Comparison of ENCODE assay signal across 17 mouse cellular contexts in genomic region chr1:152061745-152062144, GRCm38 (mm10).
"Had no signal": no experiment of that assay in that cellular context is flagged by ENCODE, and none has a peak within 500 bp of the region (broad histone marks: within the 10 kb centered on the region; RNA-seq: fewer than 3 reads in every experiment).

No protein-coding gene starts in this region.

- H3K4me3 ChIP-seq: layer of hippocampus, adult 2 months; left cerebral cortex, adult 2 months; limb, embryonic 12.5 days; liver, embryonic 13.5 days had no signal

- H3K4me2 ChIP-seq: limb, embryonic 12.5 days; liver, embryonic 13.5 days; midbrain, embryonic 11.5 days had no signal

- DNase-seq: kidney, adult 2 months; kidney, postnatal 25 days; layer of hippocampus, adult 9-11 months; liver; liver, embryonic 13.5 days; lung, adult 2 months; lung, postnatal 14 days; lung, postnatal 4 days; midbrain, embryonic 14.5 days; thymus, adult 18-20 months; thymus, postnatal 14 days; thymus, postnatal 4 days had no signal

- H3K27me3 ChIP-seq: limb, embryonic 12.5 days; liver, embryonic 13.5 days had no signal

- H3K4me1 ChIP-seq: limb, embryonic 12.5 days; liver, embryonic 13.5 days had no signal

- H3K9ac ChIP-seq: limb, embryonic 12.5 days; liver, embryonic 13.5 days had no signal

- H3K36me3 ChIP-seq: limb, embryonic 12.5 days; liver, embryonic 13.5 days had no signal

- H3K9me3 ChIP-seq: limb, embryonic 12.5 days; liver, embryonic 13.5 days had no signal

- H3K27ac ChIP-seq: kidney, postnatal 0 days; layer of hippocampus, adult 2 months; left cerebral cortex, adult 2 months; limb, embryonic 12.5 days; liver, embryonic 13.5 days had no signal
